Mouse (Mus musculus) embryonic fibroblast, embryonic 13.5 days (primary cell): ENCODE results near the gene Stk4. TPM values are rescaled to one million over a fixed set of nuclear protein-coding genes. Genes with fewer than 3 reads are reported as not detected.

Experiments
- H3K27ac ChIP-seq: 2 replicates; pipeline ENCODE4 v1.5.1; 2012; ENCODE audit warnings: low read length, control low read depth, inconsistent platforms; ENCODE audit not compliant: insufficient read depth
- H3K4me1 ChIP-seq: 2 replicates; pipeline ENCODE4 v1.6.1; 2011; ENCODE audit warnings: low read length; ENCODE audit not compliant: control insufficient read depth, insufficient read depth
- H3K4me3 ChIP-seq: 2 replicates; pipeline ENCODE4 v1.5.1; 2011; ENCODE audit warnings: mild to moderate bottlenecking, control low read depth, low read length; ENCODE audit not compliant: insufficient read depth
- CTCF ChIP-seq: IDR thresholded peaks from 2 replicates; pipeline ENCODE4 v1.5.1; 2011; ENCODE audit warnings: mild to moderate bottlenecking, control low read depth, low read length, moderate library complexity, borderline replicate concordance; ENCODE audit not compliant: insufficient read depth
- POLR2A ChIP-seq: IDR thresholded peaks from 2 replicates; pipeline ENCODE4 v1.6.1; 2011; ENCODE audit warnings: low read depth, mild to moderate bottlenecking, control low read depth, low read length, moderate library complexity
- polyA plus RNA-seq: library from polyadenylated mRNA; stranded (reverse); fragments of >200 nt; gene quantifications from 2 replicates; pipeline ENCODE4 v1.2.4, GENCODE M21; 2011; ENCODE audit warnings: low read depth; ENCODE audit not compliant: missing spikeins, insufficient read length

Stk4 gene
- polyA plus RNA-seq, 1 experiment: 24.0 TPM

- no peak for TF ChIP-seq CTCF
- Histone ChIP-seq H3K27ac (no peak overlapping the region), H3K4me1 (0 out of 2 replicates have a peak, but pooled peaks cover 3% of the 10 kb centered on the region), H3K4me3 (no peak overlapping the region)
Observed at GRCm38 (mm10) chr2:164102366-164102765, 32.2 kb downstream of the Stk4 start.

- Histone ChIP-seq H3K4me1 (peaks cover 7% of the 10 kb centered on the region), H3K4me3 (no peak overlapping the region), H3K27ac (no peak overlapping the region)
- TF ChIP-seq CTCF (peak; percentile 70; the same call in 1 of the 2 replicates), POLR2A (no peak)
Observed at GRCm38 (mm10) chr2:164103501-164103900, 33.4 kb downstream of the Stk4 start.

GRCm38 (mm10) chr2:164106287-164107035 is 36.3 kb downstream of the Stk4 start:
- TF ChIP-seq CTCF: no peak
- no peak for TF ChIP-seq POLR2A
- peak overlapping the region; percentile 35; the same call in 1 of the 2 replicates for H3K27ac ChIP-seq
- H3K4me3 ChIP-seq: no peak overlapping the region
- peaks cover 7% of the 10 kb centered on the region for H3K4me1 ChIP-seq

- H3K4me1 ChIP-seq: peaks cover 7% of the 10 kb centered on the region
- peak overlapping the region; percentile 35 for H3K27ac ChIP-seq
- no peak overlapping the region for H3K4me3 ChIP-seq
- no peak for TF ChIP-seq POLR2A
- no peak for TF ChIP-seq CTCF
Observed at GRCm38 (mm10) chr2:164107125-164107874, 37.2 kb downstream of the Stk4 start.

GRCm38 (mm10) chr2:164108501-164108900 is 38.4 kb downstream of the Stk4 start:
- Histone ChIP-seq H3K27ac (peak overlapping the region; percentile 80), H3K4me1 (peaks cover 7% of the 10 kb centered on the region), H3K4me3 (no peak overlapping the region)
- TF ChIP-seq POLR2A: no peak
- no peak for TF ChIP-seq CTCF

- Histone ChIP-seq H3K4me1 (peaks cover 7% of the 10 kb centered on the region), H3K4me3 (no peak overlapping the region), H3K27ac (no peak overlapping the region)
- TF ChIP-seq POLR2A: no peak
- TF ChIP-seq CTCF: no peak
Observed at GRCm38 (mm10) chr2:164111546-164111945, 41.4 kb downstream of the Stk4 start.

- TF ChIP-seq CTCF (no peak), POLR2A (no peak)
- Histone ChIP-seq H3K27ac (no peak overlapping the region), H3K4me1 (no peaks in the 10 kb centered on the region; the same call in 1 of the 2 replicates), H3K4me3 (no peak overlapping the region)
Observed at GRCm38 (mm10) chr2:164114051-164114450, 43.9 kb downstream of the Stk4 start.

- no peak overlapping the region for H3K27ac ChIP-seq
- H3K4me3 ChIP-seq: no peak overlapping the region
- no peaks in the 10 kb centered on the region; the same call in 1 of the 2 replicates for H3K4me1 ChIP-seq
- TF ChIP-seq POLR2A (no peak), CTCF (no peak)
Observed at GRCm38 (mm10) chr2:164115531-164115930, 45.4 kb downstream of the Stk4 start.

- no peak overlapping the region for H3K27ac ChIP-seq
- H3K4me1 ChIP-seq: no peaks in the 10 kb centered on the region; the same call in 1 of the 2 replicates
- TF ChIP-seq CTCF (no peak), POLR2A (no peak)
- no peak overlapping the region for H3K4me3 ChIP-seq
Observed at GRCm38 (mm10) chr2:164119503-164119902, 49.4 kb downstream of the Stk4 start.
